Mouse (Mus musculus) kidney, postnatal 25 days (tissue): ENCODE measurements around the gene Ntn5.
A peak's percentile ranks its signal among the peaks of the same experiment; 100 is the strongest.
"Not testable (repeated sequence)": the region's sequence is repeated elsewhere in the genome, so short reads cannot be mapped to it uniquely, and the experiment has no call there.

Source experiments
- DNase-seq, 2 experiments: peaks; one replicate each; pipeline ENCODE4 v3.0.0; 2021; ENCODE audit warnings: mixed read lengths in 2 of 2

Gene Ntn5

DNA sequence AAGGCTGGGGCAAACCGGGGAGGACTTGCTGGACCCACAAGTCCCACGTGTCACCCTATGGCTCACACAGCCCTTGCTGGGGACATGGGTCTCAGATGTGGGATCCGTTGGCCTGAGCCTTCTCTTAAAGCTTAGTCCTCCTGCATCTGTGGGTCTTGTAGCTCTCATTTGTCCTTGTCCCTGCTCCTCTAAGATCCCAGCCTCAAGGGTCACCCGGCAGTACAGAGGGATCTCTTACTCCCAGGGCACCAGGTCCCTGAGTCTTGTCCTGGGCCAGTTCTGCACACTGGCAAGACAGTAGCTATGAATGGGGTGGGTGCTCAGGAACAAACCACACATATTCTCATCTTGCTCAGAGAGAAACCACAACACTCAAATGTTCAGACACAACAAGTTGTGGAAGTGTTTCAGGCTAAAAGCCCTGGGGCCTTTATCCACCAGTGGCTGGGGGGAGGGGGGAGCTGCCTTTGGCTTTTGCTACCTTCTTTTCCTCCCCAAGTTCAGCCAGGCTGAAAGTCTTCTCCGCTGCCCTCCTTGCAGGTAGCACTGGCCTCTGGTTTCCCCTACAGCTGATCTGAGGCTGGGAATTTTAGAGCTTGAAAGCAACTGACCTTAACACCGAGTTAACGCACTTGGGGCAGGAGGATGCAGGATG lies at the start of gene Ntn5:
Ntn5 (plus strand) TSS at position 627 of the 655 bp plus-strand sequence.
- DNase-seq: no peak

DNA sequence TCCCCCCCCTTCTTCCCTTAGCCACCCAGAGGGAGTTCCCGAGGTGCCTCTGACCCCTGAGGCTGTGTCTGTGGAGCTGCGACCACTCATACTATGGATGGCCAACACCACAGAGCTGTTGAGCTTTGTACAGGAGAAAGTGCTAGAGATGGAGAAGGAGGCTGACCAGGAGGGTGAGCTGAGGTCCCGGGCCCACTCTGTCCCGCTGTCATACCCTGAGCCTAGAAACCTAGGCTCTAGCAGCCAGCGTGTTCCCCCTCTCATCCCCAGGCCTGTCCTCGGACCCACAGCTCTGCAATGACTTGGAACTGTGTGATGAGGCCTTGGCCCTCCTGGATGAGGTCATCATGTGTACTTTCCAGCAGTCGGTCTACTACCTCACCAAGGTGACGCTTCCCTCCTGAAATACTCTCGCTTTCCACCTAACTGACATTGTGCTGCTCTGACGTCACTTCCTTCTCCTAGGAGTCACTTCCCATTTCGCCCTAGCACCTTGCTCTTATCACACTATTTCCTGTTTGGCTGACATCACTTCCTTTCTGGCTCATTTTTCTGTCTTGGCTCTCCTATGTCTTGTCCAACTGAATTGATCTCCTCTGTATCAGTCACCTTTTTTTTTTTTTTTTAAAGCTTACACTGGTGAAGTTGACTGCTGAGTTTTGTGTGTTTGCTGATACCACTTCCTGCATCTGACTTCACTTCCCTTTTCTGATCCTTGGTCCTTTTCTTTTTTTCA lies 48.7 kb upstream of the Ntn5 start:
- no peak for DNase-seq

DNA sequence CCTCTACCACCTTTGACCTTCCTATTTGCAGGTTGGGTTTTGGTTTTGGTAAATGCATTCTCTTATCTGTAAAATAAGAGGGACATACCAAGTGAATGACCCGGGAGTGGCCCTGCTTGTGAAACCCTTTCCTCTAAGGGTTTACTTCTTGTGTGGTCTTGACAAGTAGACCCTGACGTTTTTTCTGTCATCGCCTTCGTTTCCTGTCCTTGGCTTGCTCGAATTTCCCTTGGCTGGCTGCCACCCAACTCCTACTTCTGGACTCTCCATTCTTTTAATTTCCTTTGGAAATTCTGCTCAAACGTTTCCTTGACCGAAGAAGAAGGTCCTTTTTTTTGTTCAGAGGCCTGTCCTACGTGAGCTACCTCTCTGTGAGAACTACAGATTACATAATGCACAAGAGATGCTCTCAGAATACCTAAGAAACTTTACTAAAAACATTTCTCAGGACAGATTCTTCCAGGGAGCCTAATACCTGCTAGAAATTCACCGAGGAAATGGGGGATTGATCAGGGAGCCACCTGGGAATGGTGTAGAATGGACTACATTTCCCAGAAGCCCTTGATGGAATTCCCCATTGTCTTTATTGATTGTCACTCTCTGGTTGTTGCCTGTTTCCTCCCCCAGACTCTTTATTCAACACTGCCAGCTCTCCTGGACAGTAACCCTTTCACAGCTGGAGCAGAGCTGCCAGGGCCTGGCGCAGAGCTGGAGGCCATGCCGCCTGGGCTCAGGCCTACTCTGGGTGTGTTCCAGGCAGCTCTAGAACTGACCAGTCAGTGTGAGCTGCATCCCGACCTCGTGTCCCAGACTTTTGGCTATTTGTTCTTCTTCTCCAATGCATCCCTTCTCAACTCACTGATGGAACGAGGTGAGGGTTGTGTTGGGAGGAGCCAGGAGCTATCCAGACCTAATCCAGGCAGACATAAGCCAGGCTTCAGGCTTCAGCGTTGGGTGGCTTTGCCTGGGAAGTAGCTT lies 47.8 kb upstream of the Ntn5 start:
- peak; percentile 74 to 82 for DNase-seq

DNA sequence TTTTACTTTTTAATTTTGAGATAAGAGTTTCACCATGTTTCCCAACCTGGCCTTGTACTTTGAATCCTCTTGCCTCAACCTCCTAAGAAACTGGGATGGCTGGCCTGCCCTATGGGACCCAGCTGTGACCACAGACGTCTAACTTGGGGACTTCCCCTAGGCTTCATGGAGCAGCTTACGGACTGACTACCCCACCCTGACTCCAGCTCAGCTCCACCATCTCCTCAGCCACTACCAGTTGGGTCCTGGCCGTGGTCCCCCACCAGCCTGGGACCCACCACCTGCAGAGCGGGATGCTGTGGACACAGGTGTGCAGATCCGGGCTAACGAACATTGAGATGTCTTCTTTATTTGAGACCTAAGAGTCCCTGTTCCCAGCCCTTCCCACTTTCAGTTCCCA lies 46.1 kb upstream of the Ntn5 start:
- DNase-seq: no peak

DNA sequence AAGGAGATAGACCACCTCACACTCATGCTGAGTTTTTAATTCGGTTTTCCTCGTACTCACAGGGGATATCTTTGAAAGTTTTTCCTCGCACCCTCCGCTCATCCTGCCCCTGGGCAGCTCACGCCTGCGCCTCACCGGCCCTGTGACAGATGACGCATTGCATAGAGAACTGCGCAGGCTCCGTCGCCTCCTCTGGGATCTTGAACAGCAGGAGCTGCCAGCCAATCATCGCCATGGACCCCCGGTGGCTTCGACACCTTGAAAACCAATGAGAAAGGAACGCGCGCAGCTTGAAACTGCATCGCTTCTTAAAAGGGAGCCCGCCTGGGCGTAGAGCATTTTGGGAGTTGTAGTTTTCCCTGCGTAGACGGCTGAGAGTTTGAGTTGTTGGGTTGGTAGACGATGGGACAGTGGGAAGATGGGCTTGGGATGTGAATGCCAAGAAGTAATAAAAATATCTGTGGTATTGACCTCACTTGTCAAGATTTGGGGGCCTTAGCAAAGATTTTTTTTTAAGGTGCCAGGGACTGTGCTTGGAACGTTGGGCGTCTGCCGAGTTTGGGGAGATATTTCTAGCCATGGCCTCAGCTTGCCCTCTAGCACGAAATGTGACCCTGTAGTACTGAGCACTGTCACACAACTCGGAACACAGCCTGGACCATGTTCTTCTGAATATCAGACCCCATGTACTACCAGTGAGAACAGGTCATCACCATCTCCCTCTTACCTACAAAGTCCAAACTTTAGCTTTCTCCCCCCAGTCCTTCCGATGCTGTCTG lies 45.0 kb upstream of the Ntn5 start:
- DNase-seq: peak; percentile 93 to 97

DNA sequence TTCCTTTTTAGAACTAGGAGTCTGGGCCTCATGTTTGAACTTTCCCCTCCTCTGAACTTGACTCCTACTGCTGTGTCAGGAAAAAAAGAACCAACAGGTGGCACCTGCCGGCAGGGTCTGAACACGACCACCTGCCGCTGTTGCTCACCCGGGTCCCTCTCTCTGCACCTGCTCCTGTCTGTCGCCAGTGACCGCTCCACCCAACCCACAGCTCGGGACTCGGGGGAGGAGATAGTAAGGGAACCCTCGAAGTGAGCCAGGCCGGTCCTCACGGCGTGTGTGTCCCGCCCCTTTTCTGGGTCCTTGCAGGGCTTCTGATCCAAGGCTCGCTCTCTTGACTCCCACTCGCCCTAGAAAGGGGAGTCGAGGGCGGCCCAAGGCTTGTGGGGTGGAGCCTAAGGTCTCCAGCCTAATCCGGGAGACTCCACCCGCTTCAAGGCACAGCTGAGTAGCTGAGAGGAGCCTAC lies 44.2 kb upstream of the Ntn5 start, which contains the start of gene Mamstr:
Mamstr (plus strand) TSS at position 417 of the 467 bp plus-strand sequence.
- DNase-seq: no peak

DNA sequence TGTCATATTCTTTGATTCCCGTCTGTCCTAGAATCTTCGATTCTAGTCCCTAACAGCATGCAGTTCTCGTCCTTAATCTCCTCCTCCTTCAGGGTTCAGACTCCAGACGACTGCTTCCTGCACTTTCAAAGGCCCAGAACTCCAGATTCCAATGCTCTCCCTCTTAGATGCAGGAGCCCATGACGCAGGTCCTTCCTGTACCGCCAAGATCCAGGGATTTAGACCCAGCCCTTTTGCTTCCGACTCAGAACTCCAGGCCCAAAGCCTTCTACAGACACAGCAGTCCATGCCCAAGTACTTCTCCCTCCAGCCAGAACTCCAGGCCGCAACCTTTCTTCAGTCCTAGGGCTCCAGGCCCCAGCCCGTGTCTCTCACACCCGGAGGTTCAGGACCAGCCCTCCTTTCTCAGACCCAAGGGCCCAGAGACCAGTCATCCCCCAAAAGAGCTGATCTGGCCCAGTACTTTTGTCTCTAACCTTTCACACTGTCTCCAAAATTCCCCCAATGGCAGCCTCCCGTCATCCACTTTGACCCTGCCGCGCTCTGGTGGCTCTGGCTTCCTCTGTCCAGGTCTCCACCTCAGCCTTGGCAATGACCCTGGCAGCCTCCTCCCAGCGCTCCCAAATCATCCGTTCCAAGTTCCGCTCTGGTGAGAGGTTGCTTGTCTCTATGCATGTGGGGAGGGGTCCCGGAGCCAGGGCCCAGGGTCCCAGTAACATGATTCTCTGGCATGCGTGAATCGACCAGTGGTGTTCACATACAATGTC lies 43.4 kb upstream of the Ntn5 start:
- DNase-seq: no peak

DNA sequence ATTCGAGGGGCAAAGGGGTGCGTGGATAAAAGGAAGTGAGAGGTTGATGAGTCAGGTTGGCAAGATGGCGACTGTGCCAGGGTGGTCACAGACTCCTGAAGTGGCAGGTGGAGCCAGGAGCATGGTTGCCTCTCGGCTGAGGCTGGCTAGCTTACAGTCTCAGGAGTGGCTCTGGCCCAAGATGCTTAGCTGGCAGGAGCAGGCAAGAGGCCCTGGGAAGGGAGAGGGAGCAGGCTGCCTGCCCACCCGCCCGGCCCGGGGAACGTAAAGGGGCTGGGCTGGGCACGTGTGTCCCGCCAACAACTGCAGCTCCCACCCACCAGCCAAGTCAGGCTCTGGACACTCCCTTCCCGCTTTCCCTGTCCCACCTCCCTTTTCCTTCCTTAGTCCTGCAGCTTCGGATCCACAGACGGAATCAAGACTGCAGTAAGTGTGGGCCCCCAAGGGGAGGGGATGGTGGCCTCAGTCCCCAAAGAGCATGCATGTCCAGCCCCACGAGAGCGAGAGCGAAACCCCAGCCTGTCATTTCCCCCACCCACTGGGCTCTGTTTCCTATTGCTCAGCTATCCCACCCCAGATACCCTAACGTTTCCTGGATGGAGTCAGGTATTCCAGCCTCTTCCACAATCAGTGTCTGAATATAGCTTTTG lies 42.3 kb upstream of the Ntn5 start:
- peak; percentile 27 to 68 for DNase-seq

DNA sequence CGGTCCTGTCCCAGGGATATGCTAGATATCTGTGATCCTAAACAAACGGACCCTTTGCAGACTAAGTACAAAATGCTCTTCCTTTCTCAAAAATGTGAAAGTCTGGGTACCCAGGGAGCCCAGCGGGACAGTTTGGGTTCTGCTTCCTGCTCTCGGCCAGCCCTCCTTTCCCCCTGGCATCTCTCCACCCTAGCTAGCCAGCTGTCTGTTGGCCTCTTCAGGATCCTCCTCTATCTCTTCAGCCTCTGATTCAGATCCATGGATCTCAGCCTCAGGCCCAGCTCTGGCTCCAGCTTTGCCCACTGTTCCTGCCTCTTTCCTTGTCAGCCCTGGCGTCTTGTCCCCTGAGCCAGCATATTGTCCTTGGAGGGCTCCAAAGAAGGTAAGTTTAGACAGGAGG lies 41.7 kb upstream of the Ntn5 start:
- DNase-seq: no peak

DNA sequence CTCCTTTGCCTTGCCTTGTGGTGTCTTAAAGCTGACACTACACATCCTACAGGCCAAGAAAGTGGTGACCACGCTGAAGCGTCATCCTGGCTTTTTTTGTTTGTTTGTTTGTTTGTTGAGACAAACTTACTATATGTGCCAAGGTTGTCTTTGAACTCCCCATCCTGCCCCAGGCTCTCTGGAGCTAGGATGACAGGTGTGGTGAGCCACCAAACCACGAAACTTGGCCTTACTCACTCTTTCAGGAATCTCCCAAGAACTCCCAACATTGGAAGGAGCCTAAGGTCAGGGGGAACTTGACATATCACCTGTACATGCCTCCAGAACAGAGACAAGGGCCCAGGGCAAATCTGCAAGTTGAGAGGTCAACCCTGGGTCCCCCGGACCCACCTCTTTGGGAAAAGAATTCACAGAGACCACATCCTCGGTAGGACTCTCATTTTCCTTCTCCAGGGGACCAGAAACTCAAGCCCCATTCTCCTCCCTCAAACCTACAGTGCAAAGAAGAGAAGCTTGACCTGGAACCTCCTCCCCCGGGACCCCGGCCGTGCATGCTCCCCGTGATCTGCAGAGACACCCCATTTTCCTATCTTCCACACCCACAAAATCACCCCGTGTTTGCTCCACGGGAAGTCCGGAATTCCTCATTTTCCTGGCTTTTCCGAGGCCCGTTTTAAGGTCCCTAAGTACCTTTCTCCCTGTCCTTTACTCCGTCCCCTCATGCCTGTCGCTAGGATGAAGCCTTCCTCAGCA lies 41.1 kb upstream of the Ntn5 start:
- DNase-seq: no peak

DNA sequence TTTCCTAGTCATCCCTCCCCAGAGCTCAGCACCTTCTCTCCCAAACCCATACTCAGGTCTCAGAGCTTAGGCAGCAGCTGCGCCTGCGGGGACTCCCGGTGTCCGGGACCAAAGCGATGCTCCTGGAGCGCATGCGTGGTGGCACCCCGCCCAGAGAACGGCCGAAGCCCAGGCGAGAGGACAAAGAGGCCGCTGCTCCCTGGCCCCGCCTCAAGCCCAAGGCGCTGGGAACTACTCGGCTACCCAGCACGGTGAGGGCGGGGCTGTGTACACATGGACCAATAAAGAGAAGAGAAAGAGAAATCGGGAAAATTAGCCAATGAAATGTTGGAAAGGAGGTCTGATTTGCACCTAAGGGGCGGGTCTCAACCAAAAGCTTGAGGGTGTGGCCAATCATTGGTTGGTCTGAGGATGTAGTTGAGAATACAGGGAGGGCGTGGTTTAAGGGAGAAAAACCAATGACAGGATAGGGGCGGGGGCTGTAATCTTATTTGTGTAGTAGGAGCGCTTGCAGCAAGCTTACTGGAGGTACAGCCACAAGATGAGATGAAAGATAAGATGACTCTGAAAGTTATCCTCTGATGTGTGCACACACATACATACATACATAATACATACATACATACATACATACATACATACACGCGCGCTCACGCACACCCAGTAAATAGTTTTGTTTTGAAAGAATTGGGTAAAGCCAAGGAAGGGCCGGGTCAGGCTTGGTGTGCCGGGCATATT lies 40.2 kb upstream of the Ntn5 start:
- DNase-seq: peak; percentile 90 to 96

DNA sequence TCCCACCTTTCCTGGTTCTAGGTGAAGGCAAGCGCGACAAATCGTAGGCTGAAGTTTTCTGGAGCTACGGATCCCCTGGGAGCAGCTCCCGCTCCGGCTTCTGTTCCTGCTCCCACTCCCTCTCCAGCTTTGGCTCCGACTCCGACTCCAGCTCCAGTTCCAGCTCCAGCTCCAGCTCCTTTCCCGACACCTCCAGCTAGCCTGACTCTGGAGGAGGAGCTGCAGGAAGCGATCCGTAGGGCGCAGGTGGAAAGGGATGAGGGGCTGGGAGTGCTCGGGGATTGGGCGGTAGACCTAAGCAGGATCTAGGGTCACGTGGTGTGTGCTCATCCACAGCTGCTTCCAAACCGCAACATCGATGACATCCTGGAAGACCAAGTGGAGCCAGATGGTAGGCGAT lies 39.6 kb upstream of the Ntn5 start:
- peak in 1 of 2 experiments; percentile 68 for DNase-seq

DNA sequence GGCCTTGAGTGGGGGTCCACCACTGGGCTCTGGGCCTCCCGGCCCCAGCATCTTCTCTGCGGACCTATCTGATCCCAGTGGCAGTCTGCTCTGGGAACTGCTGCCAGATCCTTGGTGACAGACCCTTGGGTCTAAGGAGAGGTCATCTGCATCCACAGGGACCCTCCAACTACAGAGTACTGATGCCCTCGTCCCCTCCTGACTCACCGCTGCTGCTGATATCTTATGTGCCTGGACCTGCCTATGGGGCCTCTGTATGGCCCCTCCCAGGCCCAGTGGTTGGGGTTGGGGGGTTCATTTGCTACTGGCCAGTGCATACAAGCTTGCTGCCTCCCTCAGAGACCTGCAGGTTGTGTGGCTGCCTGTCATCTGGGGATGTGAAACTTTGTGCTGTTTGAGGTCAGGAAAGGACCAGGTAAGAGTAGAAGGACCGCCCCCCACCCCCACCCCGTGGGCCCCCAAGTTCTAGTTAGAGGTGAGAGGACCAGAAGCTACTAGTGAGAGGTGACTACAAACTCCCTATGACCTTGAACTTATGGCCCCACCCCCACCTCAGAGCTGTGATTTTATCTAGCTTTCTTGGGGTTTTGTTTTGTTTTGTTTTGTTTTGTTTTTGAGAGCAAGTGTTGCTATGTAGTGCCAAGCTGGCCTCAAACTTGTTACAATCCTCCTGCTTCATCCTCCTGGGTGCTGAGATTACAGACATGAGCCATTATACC lies 38.8 kb upstream of the Ntn5 start:
- DNase-seq: no peak

DNA sequence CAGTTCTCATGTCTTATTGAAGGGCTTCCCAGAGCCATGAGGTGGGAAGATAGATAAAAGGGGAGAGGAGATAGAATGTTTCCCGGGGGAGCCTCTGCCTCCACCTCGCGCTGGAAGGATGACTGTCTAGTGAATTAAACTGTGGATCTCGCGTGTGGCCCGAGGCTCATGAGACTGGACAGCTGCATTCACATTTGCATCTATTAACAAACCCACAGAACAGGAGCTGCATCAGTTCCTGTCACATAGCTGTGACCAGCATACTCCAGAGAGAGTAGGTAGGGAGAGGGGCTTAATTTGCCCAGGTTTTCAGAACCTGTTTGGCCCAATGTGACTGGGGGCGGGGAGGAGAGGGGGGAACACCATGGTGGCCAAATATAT lies 38.2 kb upstream of the Ntn5 start:
- DNase-seq: no peak

DNA sequence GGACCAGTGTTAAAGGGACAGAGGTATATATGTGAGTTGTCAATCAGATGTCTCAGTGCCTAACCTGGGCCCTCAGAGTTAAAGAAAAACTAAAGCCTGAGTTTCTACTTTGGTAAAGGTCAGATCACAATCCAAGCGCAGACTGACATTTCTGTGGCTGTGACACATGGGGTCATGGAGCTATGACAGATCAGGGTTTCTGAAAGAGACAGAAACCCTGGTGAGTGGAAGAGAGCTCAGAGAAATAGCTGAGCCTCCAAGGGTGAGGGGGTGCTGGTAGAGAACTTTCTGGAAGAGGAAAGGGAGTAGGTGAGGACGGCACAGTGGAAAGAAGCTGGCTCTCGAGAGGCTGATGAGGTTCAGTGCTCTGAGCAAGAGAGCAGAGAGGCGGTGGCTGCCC lies 37.2 kb upstream of the Ntn5 start:
- DNase-seq: no peak

DNA sequence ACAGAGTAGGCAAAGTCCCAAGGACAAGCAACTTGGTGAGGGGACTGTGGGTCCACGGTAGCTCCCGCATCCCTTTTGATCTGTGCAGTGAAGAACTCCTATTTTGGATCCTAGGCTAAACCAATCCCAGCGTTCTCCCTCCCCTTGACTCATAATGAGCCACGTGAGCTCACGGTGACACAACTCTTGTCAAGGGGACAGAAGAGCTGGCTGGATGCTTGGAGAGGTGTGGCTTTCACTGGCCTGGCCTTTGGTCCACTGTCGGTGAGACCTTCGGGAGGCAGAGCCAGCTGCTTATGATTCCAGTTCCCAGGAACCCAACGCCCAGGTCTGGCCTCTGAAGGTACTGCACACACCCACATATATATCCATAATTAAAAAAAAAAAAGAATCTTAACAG lies 34.5 kb upstream of the Ntn5 start:
- DNase-seq: no peak

DNA sequence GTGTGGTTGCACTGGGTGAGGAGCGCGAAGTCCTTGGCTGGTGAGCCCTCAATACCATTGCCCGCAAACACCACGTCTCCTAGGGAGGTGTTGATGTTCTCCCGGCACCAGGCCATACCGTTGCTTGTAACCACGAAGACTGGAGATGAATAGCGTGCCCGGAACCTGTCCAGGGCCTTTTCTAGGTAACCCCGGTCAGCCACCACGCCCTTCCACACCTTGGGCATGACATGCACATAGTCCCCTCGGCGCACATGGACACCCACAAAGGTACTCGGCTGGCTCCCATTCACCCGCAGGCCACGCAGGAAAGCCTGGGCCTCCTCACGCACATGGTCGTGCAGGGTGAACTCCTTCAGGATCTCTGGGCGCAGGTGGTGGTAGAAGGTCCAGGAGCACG lies 33.3 kb upstream of the Ntn5 start:
- not testable (repeated sequence) for DNase-seq

DNA sequence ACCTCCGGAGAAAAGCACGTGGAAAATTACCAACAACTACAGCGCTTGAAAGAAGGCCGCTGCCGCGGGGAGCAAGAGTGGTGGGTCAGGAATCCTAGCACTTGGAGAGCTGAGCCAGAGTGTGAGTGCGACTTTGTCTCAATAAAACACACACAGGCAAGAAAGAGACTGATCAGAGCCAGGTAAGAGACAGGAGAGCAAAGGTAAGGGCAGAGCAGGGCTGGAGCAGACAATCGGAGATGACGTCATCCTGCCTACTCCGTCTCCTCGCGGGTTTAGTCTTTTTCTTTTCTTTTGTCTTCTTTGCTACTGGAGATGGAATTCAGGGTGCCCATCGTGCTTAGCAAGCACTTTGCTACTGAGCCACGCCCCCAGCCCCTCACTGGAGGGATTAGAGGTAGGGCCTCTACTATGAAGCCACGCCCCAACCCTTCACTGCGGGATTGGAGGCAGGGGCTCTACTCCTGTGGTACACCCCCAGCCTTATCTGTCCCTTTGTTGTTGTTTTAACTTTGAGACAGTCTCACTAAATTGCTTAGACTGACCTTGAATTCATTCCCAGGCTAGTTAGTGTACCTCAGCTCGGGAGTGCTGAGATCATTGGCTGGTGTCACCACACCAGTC lies 29.3 kb upstream of the Ntn5 start:
- no peak for DNase-seq
